Mouse (Mus musculus): ENCODE results near the gene Atrnl1.
"Not testable (repeated sequence)": the region's sequence is repeated elsewhere in the genome, so short reads cannot be mapped to it uniquely, and the experiment has no call there.

The Atrnl1 gene

GRCm38 (mm10) chr19:57686596-57686995, 75.8 kb downstream of the Atrnl1 start:
- DNase-seq (ENCODE audit: extremely low spot score, low read depth, low spot score) = no peak

- no peak for DNase-seq (ENCODE audit: extremely low spot score, low read depth, low spot score)
Observed at GRCm38 (mm10) chr19:57692566-57692965, 81.7 kb downstream of the Atrnl1 start.

- not testable (repeated sequence) for DNase-seq (ENCODE audit: extremely low spot score, low read depth, low spot score)
Observed at GRCm38 (mm10) chr19:57696781-57697180, 85.9 kb downstream of the Atrnl1 start.

- DNase-seq (ENCODE audit: extremely low spot score, low read depth, low spot score) = no peak
Observed at GRCm38 (mm10) chr19:57713138-57713537, 102.3 kb downstream of the Atrnl1 start.

GRCm38 (mm10) chr19:57724920-57725319, 114.1 kb downstream of the Atrnl1 start:
- no peak for DNase-seq (ENCODE audit: extremely low spot score, low read depth, low spot score)

GRCm38 (mm10) chr19:57725326-57725725, 114.5 kb downstream of the Atrnl1 start:
- no peak for DNase-seq (ENCODE audit: extremely low spot score, low read depth, low spot score)

GRCm38 (mm10) chr19:57727009-57727408, 116.2 kb downstream of the Atrnl1 start:
- DNase-seq (ENCODE audit: extremely low spot score, low read depth, low spot score) = no peak

GRCm38 (mm10) chr19:57737475-57737874, 126.6 kb downstream of the Atrnl1 start:
- DNase-seq (ENCODE audit: extremely low spot score, low read depth, low spot score) = no peak

- peak; percentile 14 for DNase-seq (ENCODE audit: extremely low spot score, low read depth, low spot score)
Observed at GRCm38 (mm10) chr19:57745579-57745978, 134.7 kb downstream of the Atrnl1 start.

- DNase-seq (ENCODE audit: extremely low spot score, low read depth, low spot score) = no peak
Observed at GRCm38 (mm10) chr19:57746553-57746952, 135.7 kb downstream of the Atrnl1 start.

GRCm38 (mm10) chr19:57752189-57752588, 141.4 kb downstream of the Atrnl1 start:
- no peak for DNase-seq (ENCODE audit: extremely low spot score, low read depth, low spot score)

GRCm38 (mm10) chr19:57762526-57762925, 151.7 kb downstream of the Atrnl1 start:
- DNase-seq (ENCODE audit: extremely low spot score, low read depth, low spot score) = no peak

- DNase-seq (ENCODE audit: extremely low spot score, low read depth, low spot score) = no peak
Observed at GRCm38 (mm10) chr19:57764576-57765371, 153.9 kb downstream of the Atrnl1 start.

- no peak for DNase-seq (ENCODE audit: extremely low spot score, low read depth, low spot score)
Observed at GRCm38 (mm10) chr19:57767051-57767450, 156.2 kb downstream of the Atrnl1 start.

GRCm38 (mm10) chr19:57768661-57769060, 157.8 kb downstream of the Atrnl1 start:
- no peak for DNase-seq (ENCODE audit: extremely low spot score, low read depth, low spot score)

GRCm38 (mm10) chr19:57782366-57783089, 171.7 kb downstream of the Atrnl1 start:
- DNase-seq (ENCODE audit: extremely low spot score, low read depth, low spot score) = no peak

- DNase-seq (ENCODE audit: extremely low spot score, low read depth, low spot score) = no peak
Observed at GRCm38 (mm10) chr19:57786699-57787098, 175.9 kb downstream of the Atrnl1 start.

GRCm38 (mm10) chr19:57802207-57802606, 191.4 kb downstream of the Atrnl1 start:
- DNase-seq (ENCODE audit: extremely low spot score, low read depth, low spot score) = no peak

- DNase-seq (ENCODE audit: extremely low spot score, low read depth, low spot score) = no peak
Observed at GRCm38 (mm10) chr19:57802771-57803482, 192.1 kb downstream of the Atrnl1 start.

- no peak for DNase-seq (ENCODE audit: extremely low spot score, low read depth, low spot score)
Observed at GRCm38 (mm10) chr19:57803483-57803820, 192.6 kb downstream of the Atrnl1 start.

GRCm38 (mm10) chr19:57808363-57808762, 197.5 kb downstream of the Atrnl1 start:
- no peak for DNase-seq (ENCODE audit: extremely low spot score, low read depth, low spot score)

- no peak for DNase-seq (ENCODE audit: extremely low spot score, low read depth, low spot score)
Observed at GRCm38 (mm10) chr19:57814291-57814690, 203.5 kb downstream of the Atrnl1 start.

All from hindlimb bud, embryonic 11.5 days (tissue).